Mouse (Mus musculus) midbrain, embryonic 10.5 days (tissue): ENCODE data around the gene Cpn1. TPM values are rescaled to one million over a fixed set of nuclear protein-coding genes. Genes with fewer than 3 reads are reported as not detected.
A peak's percentile ranks its signal among the peaks of the same experiment; 100 is the strongest.

Source experiments
- DNase-seq: peaks from one replicate; pipeline ENCODE4 v3.0.0-alpha.2; 2017; ENCODE audit warnings: low spot score
- H3K27ac ChIP-seq: fragments of 300-500 bp; sonication (generic); replicated peaks from 2 replicates; pipeline ENCODE4 v1.5.1; 2016; ENCODE audit warnings: mild to moderate bottlenecking
- H3K27me3 ChIP-seq: fragments of 300-500 bp; sonication (generic); 2 replicates; pipeline ENCODE4 v1.6.1; 2016; ENCODE audit warnings: low read depth, mild to moderate bottlenecking; ENCODE audit not compliant: poor library complexity, severe bottlenecking
- H3K36me3 ChIP-seq: fragments of 300-500 bp; sonication (generic); 2 replicates; pipeline ENCODE4 v1.6.1; 2016; ENCODE audit warnings: mild to moderate bottlenecking, moderate library complexity
- H3K4me1 ChIP-seq: fragments of 300-500 bp; sonication (generic); 2 replicates; pipeline ENCODE4 v1.6.1; 2016
- H3K4me3 ChIP-seq: fragments of 300-500 bp; sonication (generic); 2 replicates; pipeline ENCODE4 v1.5.1; 2016; ENCODE audit warnings: mild to moderate bottlenecking, moderate library complexity
- H3K9me3 ChIP-seq: fragments of 300-500 bp; sonication (generic); replicated peaks from 2 replicates; pipeline ENCODE4 v1.6.1; 2016; ENCODE audit warnings: mild to moderate bottlenecking
- WGBS: fragments of 180-500 bp; shearing (Covaris S2); methylation state at CpG from one replicate; pipeline ENCODE4 v1.1.7; 2016; 5-methylcytosine and 5-hydroxymethylcytosine counted together
- polyA plus RNA-seq: library from polyadenylated mRNA; unstranded; fragments of >200 nt; fragmentation: Nextera tagmentation; extraction: Ambion mirVana; gene quantifications from 2 replicates; pipeline ENCODE4 v1.2.1, GENCODE M21; 2016

The Cpn1 gene
- 0.22 and 0.42 TPM in 2 replicates for polyA plus RNA-seq

- Histone ChIP-seq H3K27ac (no peak within 1 kb of the TSS), H3K36me3 (no peaks in the 10 kb centered on the region), H3K4me1 (peaks cover 11% of the 10 kb centered on the region), H3K4me3 (peak within 1 kb of the TSS; percentile 45), H3K9me3 (no peaks in the 10 kb centered on the region), H3K27me3 (peaks cover 19% of the 10 kb centered on the region; the same call in 1 of the 2 replicates)
- peak; percentile 25 for DNase-seq
- WGBS, result 18% methylated on average over 30 of the region's 30 CpGs
Observed at GRCm38 (mm10) chr19:43986069-43986794, at the start of gene Cpn1. TSS of gene Cpn1 (minus strand) at chr19:43986556.

GRCm38 (mm10) chr19:44033396-44033795 is 47.0 kb upstream of the Cpn1 start:
- 95% methylated on average over 5 of the region's 5 CpGs for WGBS
- no peak for DNase-seq
- H3K9me3 ChIP-seq, result no peaks in the 10 kb centered on the region
- H3K4me1 ChIP-seq, result no peaks in the 10 kb centered on the region
- H3K27ac ChIP-seq, result no peak overlapping the region
- H3K4me3 ChIP-seq, result no peak overlapping the region
- H3K36me3 ChIP-seq, result peaks cover 25% of the 10 kb centered on the region
- H3K27me3 ChIP-seq, result no peaks in the 10 kb centered on the region

DNA sequence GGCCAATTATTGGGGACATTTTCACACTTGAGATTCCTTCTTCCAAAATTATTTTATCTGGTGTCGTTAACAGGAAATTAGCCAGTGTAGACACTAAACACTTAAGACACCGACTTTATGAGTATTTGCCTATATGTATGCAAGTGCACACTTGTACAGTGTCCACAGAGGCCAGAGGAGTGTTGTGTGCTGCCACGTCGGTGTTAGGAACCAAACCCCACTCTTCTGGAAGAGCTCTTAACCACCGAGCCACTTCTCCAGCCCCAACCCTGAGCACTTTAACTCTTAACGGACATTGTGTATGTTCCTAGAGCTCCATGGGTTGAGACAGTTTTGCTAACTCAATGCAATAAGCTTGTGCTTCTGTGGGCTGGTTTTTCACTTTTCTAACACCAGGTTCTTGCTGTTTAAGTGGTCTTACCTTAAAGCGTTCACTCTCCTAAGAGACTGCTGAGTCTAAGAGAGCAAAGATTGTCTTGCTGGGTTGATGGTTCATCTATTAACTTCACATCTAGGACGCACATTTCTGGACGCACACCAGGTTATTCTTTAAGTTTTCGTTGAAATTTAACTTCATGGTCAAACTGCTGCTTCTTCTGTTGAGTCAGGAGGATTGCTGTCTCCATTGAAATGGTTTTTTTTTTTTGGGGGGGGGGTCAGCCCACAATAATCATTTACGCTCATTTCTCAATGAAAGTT is 45.8 kb upstream of the Cpn1 start:
- no peak for DNase-seq
- H3K4me3 ChIP-seq, result no peak overlapping the region
- H3K27me3 ChIP-seq, result no peaks in the 10 kb centered on the region
- no peaks in the 10 kb centered on the region for H3K9me3 ChIP-seq
- H3K27ac ChIP-seq, result no peak overlapping the region
- H3K4me1 ChIP-seq, result no peaks in the 10 kb centered on the region
- 92% methylated on average over 11 of the region's 11 CpGs for WGBS
- peaks cover 15% of the 10 kb centered on the region for H3K36me3 ChIP-seq

GRCm38 (mm10) chr19:44030024-44030423 is 43.7 kb upstream of the Cpn1 start:
- no peak overlapping the region for H3K27ac ChIP-seq
- no peak for DNase-seq
- WGBS, result 94% methylated on average over 5 of the region's 5 CpGs

DNA sequence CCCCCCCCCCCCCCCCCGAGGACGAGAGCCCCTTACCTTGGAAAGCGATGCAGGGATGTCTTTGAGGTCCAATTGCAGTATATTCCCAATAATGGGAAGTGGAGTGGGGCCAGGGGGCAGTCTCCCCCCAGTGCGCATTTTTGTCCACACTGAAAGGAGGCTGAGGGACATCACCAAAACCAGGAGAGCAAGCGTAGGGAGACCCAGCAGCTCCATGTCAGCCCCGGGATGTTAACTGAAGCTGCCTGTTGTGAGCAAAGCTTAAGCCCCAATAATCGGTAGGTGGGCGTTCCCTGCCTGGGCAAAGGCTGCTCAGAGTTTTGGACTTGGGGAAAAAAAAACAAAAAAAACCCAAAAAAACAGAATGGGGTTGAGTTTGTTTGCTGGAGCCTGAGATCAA is 42.6 kb upstream of the Cpn1 start, which contains the start of gene Cyp2c23:
Gene Cyp2c23 (minus strand): TSS at position 237 of the 400 bp plus-strand sequence.
- Histone ChIP-seq H3K27me3 (no peaks in the 10 kb centered on the region), H3K4me1 (peaks cover 3% of the 10 kb centered on the region; the same call in 1 of the 2 replicates), H3K4me3 (no peak within 1 kb of the TSS), H3K36me3 (no peaks in the 10 kb centered on the region), H3K27ac (no peak within 1 kb of the TSS), H3K9me3 (no peaks in the 10 kb centered on the region)
- no peak for DNase-seq
- 83% methylated on average over 8 of the region's 8 CpGs for WGBS

More at GRCm38 (mm10) chr19:44030024-44030423, 43.7 kb upstream of the Cpn1 start:
- H3K4me1 ChIP-seq, result peaks cover 3% of the 10 kb centered on the region; the same call in 1 of the 2 replicates
- no peaks in the 10 kb centered on the region for H3K9me3 ChIP-seq
- H3K36me3 ChIP-seq, result no peaks in the 10 kb centered on the region
- H3K27me3 ChIP-seq, result no peaks in the 10 kb centered on the region
- no peak overlapping the region for H3K4me3 ChIP-seq

DNA sequence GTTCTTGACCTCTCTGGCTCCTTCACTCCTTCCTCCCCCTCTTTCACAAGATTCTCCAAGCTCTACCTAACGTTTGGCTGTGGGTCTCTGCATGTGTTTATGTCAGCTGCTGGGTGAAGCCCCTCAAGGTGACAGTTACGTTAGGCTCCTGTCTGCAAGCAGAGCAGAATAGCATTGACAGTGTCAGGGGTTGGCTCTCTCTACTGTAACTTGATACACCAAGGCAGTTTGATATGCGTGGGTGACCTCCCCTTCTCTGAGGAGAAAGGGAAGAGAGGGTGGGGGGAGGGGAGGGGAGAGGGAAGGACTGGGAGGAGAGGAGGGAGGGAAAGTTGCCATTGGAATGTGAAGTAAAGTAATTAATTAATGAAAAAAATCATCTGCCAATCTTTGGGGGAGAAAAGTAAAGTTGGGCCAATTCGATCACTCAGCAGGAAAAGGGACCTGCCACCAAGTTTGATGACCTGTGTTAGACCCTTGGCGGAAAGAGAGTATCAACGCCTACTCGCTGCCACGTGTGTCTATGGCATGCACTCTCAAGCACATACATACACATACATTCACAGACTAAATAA is 40.7 kb upstream of the Cpn1 start:
- no peak for DNase-seq
- Histone ChIP-seq H3K27me3 (no peaks in the 10 kb centered on the region), H3K4me1 (peaks cover 3% of the 10 kb centered on the region; the same call in 1 of the 2 replicates), H3K9me3 (no peaks in the 10 kb centered on the region), H3K4me3 (no peak overlapping the region), H3K36me3 (no peaks in the 10 kb centered on the region), H3K27ac (no peak overlapping the region)
- WGBS, result 66% methylated on average over 8 of the region's 8 CpGs

GRCm38 (mm10) chr19:44024921-44025585 is 38.7 kb upstream of the Cpn1 start:
- no peak for DNase-seq

DNA sequence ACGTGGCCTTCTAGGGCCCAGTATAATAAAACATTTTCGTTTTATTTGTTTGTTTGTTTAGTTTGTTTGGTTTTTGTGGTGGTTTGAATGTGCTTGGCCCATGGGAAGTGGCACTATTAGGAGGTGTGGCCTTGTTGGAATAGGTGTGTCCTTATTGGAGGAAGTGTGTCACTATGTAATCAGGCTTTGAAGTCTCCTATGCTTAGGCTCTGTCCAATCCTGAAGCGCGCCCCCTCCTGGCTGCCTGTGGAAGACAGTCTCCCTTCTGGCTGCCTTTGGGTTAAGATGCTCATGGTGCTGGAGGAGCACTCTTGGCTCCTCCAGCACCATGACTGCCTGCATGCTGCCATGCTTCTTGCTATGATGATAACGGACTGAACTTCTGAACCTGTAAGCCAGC is 36.7 kb upstream of the Cpn1 start:
- Histone ChIP-seq H3K4me1 (peaks cover 3% of the 10 kb centered on the region; the same call in 1 of the 2 replicates), H3K9me3 (no peaks in the 10 kb centered on the region), H3K4me3 (no peak overlapping the region), H3K27ac (no peak overlapping the region), H3K27me3 (no peaks in the 10 kb centered on the region), H3K36me3 (no peaks in the 10 kb centered on the region)
- peak; percentile 28 for DNase-seq
- 74% methylated on average over 5 of the region's 5 CpGs for WGBS

More at GRCm38 (mm10) chr19:44024921-44025585, 38.7 kb upstream of the Cpn1 start:
- Histone ChIP-seq H3K9me3 (no peaks in the 10 kb centered on the region), H3K4me3 (no peak overlapping the region), H3K36me3 (no peaks in the 10 kb centered on the region), H3K4me1 (peaks cover 3% of the 10 kb centered on the region; the same call in 1 of the 2 replicates), H3K27me3 (no peaks in the 10 kb centered on the region), H3K27ac (no peak overlapping the region)
- WGBS, result 91% methylated on average over 13 of the region's 13 CpGs

DNA sequence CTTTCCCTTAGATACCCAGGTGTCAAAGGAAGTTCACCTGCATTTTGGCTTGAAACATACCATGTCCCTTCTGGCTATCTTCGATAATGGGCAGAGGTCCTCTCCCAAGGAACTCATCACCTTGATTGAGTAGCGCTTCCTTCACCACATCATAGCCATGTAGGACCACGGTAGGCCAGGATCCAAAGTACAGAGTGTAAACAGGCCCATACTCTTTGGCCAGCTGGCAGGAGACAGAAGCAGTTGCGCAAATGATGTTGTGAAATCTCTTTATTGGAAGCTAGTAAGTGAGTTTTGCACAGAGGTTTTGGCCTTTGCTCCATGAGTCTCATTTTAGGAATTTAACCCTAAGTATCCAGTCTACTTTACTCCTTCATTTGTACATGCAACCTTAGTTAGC is 35.1 kb upstream of the Cpn1 start:
- Histone ChIP-seq H3K36me3 (no peaks in the 10 kb centered on the region), H3K4me1 (no peaks in the 10 kb centered on the region), H3K4me3 (no peak overlapping the region), H3K9me3 (no peaks in the 10 kb centered on the region), H3K27ac (no peak overlapping the region), H3K27me3 (no peaks in the 10 kb centered on the region)
- no peak for DNase-seq
- 95% methylated on average over 4 of the region's 4 CpGs for WGBS

- no peak for DNase-seq
Observed at GRCm38 (mm10) chr19:44019739-44020138, 33.4 kb upstream of the Cpn1 start.

DNA sequence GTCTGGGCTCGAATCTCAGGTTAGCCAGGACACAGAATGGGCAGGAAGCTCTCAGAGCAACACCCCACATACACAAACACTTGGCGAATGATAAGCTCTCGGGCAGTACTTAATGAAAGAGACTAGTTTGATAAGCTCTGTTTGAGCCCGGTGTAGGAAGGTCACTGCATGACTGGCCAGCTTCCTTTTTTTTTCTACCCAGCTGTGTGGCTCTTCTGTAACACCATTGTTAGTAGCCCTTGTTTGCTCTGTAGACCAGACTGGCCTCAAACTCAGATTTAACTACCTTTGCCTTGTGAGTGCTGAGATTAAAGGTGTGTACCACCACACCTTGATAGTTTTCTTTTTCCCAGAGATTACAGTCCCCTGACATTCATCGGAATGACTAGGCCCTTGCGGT is 27.5 kb upstream of the Cpn1 start:
- no peaks in the 10 kb centered on the region for H3K27me3 ChIP-seq
- 89% methylated on average over 6 of the region's 6 CpGs for WGBS
- no peak overlapping the region for H3K4me3 ChIP-seq
- H3K4me1 ChIP-seq, result no peaks in the 10 kb centered on the region
- no peaks in the 10 kb centered on the region for H3K9me3 ChIP-seq
- H3K27ac ChIP-seq, result no peak overlapping the region
- no peaks in the 10 kb centered on the region for H3K36me3 ChIP-seq
- no peak for DNase-seq

More at GRCm38 (mm10) chr19:44019739-44020138, 33.4 kb upstream of the Cpn1 start:
- Histone ChIP-seq H3K4me3 (no peak overlapping the region), H3K27ac (no peak overlapping the region), H3K27me3 (no peaks in the 10 kb centered on the region), H3K9me3 (no peaks in the 10 kb centered on the region), H3K4me1 (no peaks in the 10 kb centered on the region), H3K36me3 (no peaks in the 10 kb centered on the region)
- WGBS, result 67% methylated on average over 7 of the region's 7 CpGs

DNA sequence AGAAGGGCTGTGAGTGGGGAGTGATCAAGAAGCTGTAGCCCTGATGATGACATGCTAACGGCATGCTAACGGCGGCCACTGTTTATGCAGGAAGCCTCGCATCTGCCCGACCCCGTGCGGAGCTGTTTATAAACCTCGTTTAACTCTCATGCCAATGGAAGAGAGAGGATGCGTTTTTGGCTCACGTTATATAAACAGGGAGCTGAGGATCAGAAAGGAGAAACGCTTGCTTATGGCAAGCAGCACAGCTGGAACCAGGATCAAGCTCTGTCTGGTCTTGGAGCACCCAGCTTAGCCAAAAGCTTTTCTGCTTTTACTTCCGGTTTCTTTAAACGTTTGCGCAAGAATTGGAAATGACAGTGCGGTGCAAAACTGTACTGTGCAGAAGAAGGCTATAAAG is 22.4 kb upstream of the Cpn1 start:
- Histone ChIP-seq H3K27me3 (no peaks in the 10 kb centered on the region), H3K27ac (no peak overlapping the region), H3K9me3 (no peaks in the 10 kb centered on the region), H3K4me1 (no peaks in the 10 kb centered on the region), H3K4me3 (no peak overlapping the region), H3K36me3 (no peaks in the 10 kb centered on the region)
- no peak for DNase-seq
- 84% methylated on average over 15 of the region's 15 CpGs for WGBS
